Mouse (Mus musculus) kidney, embryonic 16.5 days (tissue): ENCODE data around the gene Arhgap45. TPM values are rescaled to one million over a fixed set of nuclear protein-coding genes. Genes with fewer than 3 reads are reported as not detected.
A peak's percentile ranks its signal among the peaks of the same experiment; 100 is the strongest.

Experiments
- ATAC-seq: fragments of 200-750 bp; cut with Nextera tagmentation; 2 replicates; pipeline ENCODE4 v1.8.0; 2017; ENCODE audit warnings: moderate TSS enrichment; ENCODE audit not compliant: low FRiP score, low TSS enrichment
- H3K27ac ChIP-seq: fragments of 300-500 bp; sonication (generic); 2 replicates; pipeline ENCODE4 v1.5.1; 2014; ENCODE audit warnings: low read length
- H3K27me3 ChIP-seq: fragments of 300-500 bp; sonication (generic); 2 replicates; pipeline ENCODE4 v1.6.1; 2014; ENCODE audit warnings: low read length, control low read depth, mixed read lengths; ENCODE audit not compliant: insufficient read depth
- H3K36me3 ChIP-seq: fragments of 300-500 bp; sonication (generic); 2 replicates; pipeline ENCODE4 v1.6.1; 2014; ENCODE audit warnings: low read length, control low read depth, mixed read lengths; ENCODE audit not compliant: insufficient read depth
- H3K4me1 ChIP-seq: fragments of 300-500 bp; sonication (generic); 2 replicates; pipeline ENCODE4 v1.6.1; 2014; ENCODE audit warnings: low read length, control low read depth, mixed read lengths; ENCODE audit not compliant: insufficient read depth
- H3K4me2 ChIP-seq: fragments of 300-500 bp; sonication (generic); replicated peaks from 2 replicates; pipeline ENCODE4 v1.6.1; 2014; ENCODE audit warnings: low read depth, low read length
- H3K4me3 ChIP-seq: fragments of 300-500 bp; sonication (generic); 2 replicates; pipeline ENCODE4 v1.5.1; 2014; ENCODE audit warnings: mild to moderate bottlenecking, low read length
- H3K9ac ChIP-seq: fragments of 300-500 bp; sonication (generic); replicated peaks from 2 replicates; pipeline ENCODE4 v1.6.1; 2014; ENCODE audit warnings: low read length
- H3K9me3 ChIP-seq: fragments of 300-500 bp; sonication (generic); 2 replicates; pipeline ENCODE4 v1.6.1; 2016; ENCODE audit warnings: low read length, control low read depth
- WGBS: fragments of 180-500 bp; shearing (Covaris S2); extraction: QIAGEN DNeasy Blood & Tissue Kit; methylation state at CpG from one replicate; pipeline ENCODE4 v1.1.7; 2014; 5-methylcytosine and 5-hydroxymethylcytosine counted together
- polyA plus RNA-seq: library from polyadenylated mRNA; unstranded; fragments of >200 nt; fragmentation: Nextera tagmentation; extraction: Ambion mirVana; gene quantifications from 2 replicates; pipeline ENCODE4 v1.2.1, GENCODE M21; 2015

Gene Arhgap45
- polyA plus RNA-seq, 1 experiment from 2014 or later, result 11.3 TPM

GRCm38 (mm10) chr10:79991548-79991947 lies 24.9 kb upstream of the Arhgap45 start:
- H3K4me2 ChIP-seq, result no peak overlapping the region; the same call in 1 of the 2 replicates
- H3K27ac ChIP-seq, result no peak overlapping the region
- H3K36me3 ChIP-seq, result peaks cover 42% of the 10 kb centered on the region
- H3K4me1 ChIP-seq, result peaks cover 31% of the 10 kb centered on the region
- whole genome bisulfite sequencing, result 88% methylated on average over 6 of the region's 6 CpGs
- no peaks in the 10 kb centered on the region for H3K27me3 ChIP-seq
- peaks cover 6% of the 10 kb centered on the region; the same call in 1 of the 2 replicates for H3K9me3 ChIP-seq
- no peak overlapping the region for H3K4me3 ChIP-seq
- no peak overlapping the region for H3K9ac ChIP-seq
- no peak for ATAC-seq

GRCm38 (mm10) chr10:79994397-79995115 lies 21.9 kb upstream of the Arhgap45 start:
- H3K4me2 ChIP-seq, result no peak overlapping the region
- no peak for ATAC-seq
- 81% methylated on average over 16 of the region's 16 CpGs for WGBS
- peaks cover 25% of the 10 kb centered on the region for H3K4me1 ChIP-seq
- no peak overlapping the region for H3K27ac ChIP-seq
- no peak overlapping the region for H3K4me3 ChIP-seq
- no peak overlapping the region for H3K9ac ChIP-seq
- peaks cover 6% of the 10 kb centered on the region; the same call in 1 of the 2 replicates for H3K9me3 ChIP-seq
- H3K36me3 ChIP-seq, result peaks cover 42% of the 10 kb centered on the region
- no peaks in the 10 kb centered on the region for H3K27me3 ChIP-seq

- peak overlapping the region; percentile 89; the same call in 1 of the 2 replicates for H3K4me2 ChIP-seq
- H3K4me1 ChIP-seq, result peaks cover 19% of the 10 kb centered on the region
- no peak overlapping the region for H3K4me3 ChIP-seq
- peaks cover 6% of the 10 kb centered on the region; the same call in 1 of the 2 replicates for H3K9me3 ChIP-seq
- H3K36me3 ChIP-seq, result peaks cover 42% of the 10 kb centered on the region
- 89% methylated on average over 1 of the region's 1 CpGs for WGBS
- no peak for ATAC-seq
- H3K9ac ChIP-seq, result no peak overlapping the region
- no peak overlapping the region for H3K27ac ChIP-seq
- no peaks in the 10 kb centered on the region for H3K27me3 ChIP-seq
Observed at GRCm38 (mm10) chr10:79995636-79996035, 20.8 kb upstream of the Arhgap45 start.

GRCm38 (mm10) chr10:79996272-79997033 lies 20.0 kb upstream of the Arhgap45 start, which contains the start of gene Abca7:
Gene Abca7 (plus strand): TSS chr10:79996494.
- H3K4me1 ChIP-seq, result peaks cover 19% of the 10 kb centered on the region
- peaks cover 1% of the 10 kb centered on the region; the same call in 1 of the 2 replicates for H3K27me3 ChIP-seq
- H3K4me3 ChIP-seq, result peak within 1 kb of the TSS; percentile 55
- peak within 1 kb of the TSS; percentile 65 for H3K9ac ChIP-seq
- peak within 1 kb of the TSS; percentile 35 for H3K27ac ChIP-seq
- ATAC-seq, result peak; percentile 90
- peaks cover 3% of the 10 kb centered on the region; the same call in 1 of the 2 replicates for H3K9me3 ChIP-seq
- H3K4me2 ChIP-seq, result peak within 1 kb of the TSS; percentile 89
- under 1% methylated on average over 34 of the region's 34 CpGs for WGBS
- H3K36me3 ChIP-seq, result peaks cover 34% of the 10 kb centered on the region

GRCm38 (mm10) chr10:79997034-79997760 lies 19.3 kb upstream of the Arhgap45 start:
- Histone ChIP-seq H3K27ac (peak overlapping the region; percentile 35), H3K4me1 (peaks cover 19% of the 10 kb centered on the region), H3K9ac (peak overlapping the region; percentile 65), H3K4me2 (peak overlapping the region; percentile 89), H3K27me3 (peaks cover 7% of the 10 kb centered on the region; the same call in 1 of the 2 replicates), H3K9me3 (no peaks in the 10 kb centered on the region), H3K36me3 (peaks cover 26% of the 10 kb centered on the region), H3K4me3 (peak overlapping the region; percentile 55)
- peak; percentile 61 for ATAC-seq
- WGBS, result under 1% methylated on average over 35 of the region's 35 CpGs

GRCm38 (mm10) chr10:79997819-79998218 lies 18.6 kb upstream of the Arhgap45 start:
- peak overlapping the region; percentile 47 for H3K9ac ChIP-seq
- H3K36me3 ChIP-seq, result peaks cover 20% of the 10 kb centered on the region
- H3K9me3 ChIP-seq, result no peaks in the 10 kb centered on the region
- no peak overlapping the region for H3K27ac ChIP-seq
- H3K4me1 ChIP-seq, result peaks cover 24% of the 10 kb centered on the region
- H3K27me3 ChIP-seq, result peaks cover 10% of the 10 kb centered on the region; the same call in 1 of the 2 replicates
- peak overlapping the region; percentile 89 for H3K4me2 ChIP-seq
- ATAC-seq, result no peak
- WGBS, result 11% methylated on average over 15 of the region's 15 CpGs
- H3K4me3 ChIP-seq, result peak overlapping the region; percentile 55

GRCm38 (mm10) chr10:80001945-80002344 lies 14.5 kb upstream of the Arhgap45 start:
- WGBS, result 79% methylated on average over 9 of the region's 9 CpGs
- Histone ChIP-seq H3K27me3 (peaks cover 14% of the 10 kb centered on the region), H3K36me3 (no peaks in the 10 kb centered on the region), H3K27ac (no peak overlapping the region), H3K9me3 (no peaks in the 10 kb centered on the region), H3K9ac (no peak overlapping the region), H3K4me3 (no peak overlapping the region), H3K4me2 (no peak overlapping the region), H3K4me1 (peaks cover 26% of the 10 kb centered on the region)
- ATAC-seq, result no peak

GRCm38 (mm10) chr10:80002829-80003228 lies 13.6 kb upstream of the Arhgap45 start:
- Histone ChIP-seq H3K4me3 (no peak overlapping the region), H3K27ac (no peak overlapping the region), H3K9ac (0 out of 2 replicates have a peak overlapping the region, but pooled peaks have one; percentile 36), H3K9me3 (no peaks in the 10 kb centered on the region), H3K4me2 (peak overlapping the region; percentile 24), H3K27me3 (peaks cover 14% of the 10 kb centered on the region), H3K36me3 (no peaks in the 10 kb centered on the region), H3K4me1 (peaks cover 19% of the 10 kb centered on the region)
- 25% methylated on average over 21 of the region's 21 CpGs for WGBS
- no peak for ATAC-seq
